Mouse (Mus musculus) kidney, adult 2 months (tissue): ENCODE results near the gene Dock7.

Experiments used
- CTCF ChIP-seq: fragments of 200-500 bp; conservative IDR thresholded peaks from 2 replicates; pipeline ENCODE4 v1.5.1; 2011; ENCODE audit warnings: low read depth, mild to moderate bottlenecking, control low read depth, low read length, moderate library complexity, mixed read lengths; ENCODE audit not compliant: insufficient read depth, insufficient read length
- POLR2A ChIP-seq: fragments of 200-500 bp; IDR thresholded peaks from one replicate; pipeline ENCODE4 v1.6.1; 2011; ENCODE audit warnings: low read depth, low read length, control low read depth

GRCm38 (mm10) chr4:99168869-99169268 is 48.2 kb upstream of the Dock7 start:
- no peak for TF ChIP-seq POLR2A
- no peak for TF ChIP-seq CTCF
